In genomic region chr14:20696986-20697385, GRCm38 (mm10) we compare ENCODE assay signal across 8 mouse cellular contexts. TPM values are rescaled to one million over a fixed set of nuclear protein-coding genes. Genes with fewer than 3 reads are reported as not detected.
DNase-seq lines count a peak whose midpoint lies in the region; ATAC-seq and TF ChIP-seq lines count a peak whose summit lies in the region.

No protein-coding gene starts in this region.

- H3K27me3 ChIP-seq in kidney, adult 2 months (replicated peaks; ENCODE audit: control insufficient read depth, insufficient read depth, low read length) = no peaks in the 10 kb centered on the region
- H3K27me3 ChIP-seq in midbrain, embryonic 15.5 days (replicated peaks) = no peaks in the 10 kb centered on the region

- TF ChIP-seq CTCF in kidney, adult 2 months (conservative IDR thresholded peaks at IDR 0.05; ENCODE audit: insufficient read depth, insufficient read length, low read depth, low read length) = peak; percentile 55

- H3K4me2 ChIP-seq in midbrain, embryonic 15.5 days = peak overlapping the region; percentile 84

- WGBS in kidney, adult 2 months = 19% methylated on average over 1 of the region's 1 CpGs
- 9% methylated on average over 1 of the region's 1 CpGs for WGBS in midbrain, embryonic 15.5 days

- DNase-seq in ovary, postnatal 36 days (ENCODE audit: low spot score) = peak; percentile 40
- DNase-seq in ovary, adult 18-20 months (ENCODE audit: low spot score) = no peak
- DNase-seq in cerebellum, postnatal 25 days = peak; percentile 41 to 71
- DNase-seq in heart, adult 18-20 months = peak; percentile 60 to 69
- peak; percentile 53 for DNase-seq in kidney, adult 2 months
- DNase-seq in liver = peak; percentile 50
- no peak for DNase-seq in c-Kit-positive CD71-positive TER-119-positive erythroid progenitor cells, embryonic 14.5 days (ENCODE audit: low spot score)

- H3K9ac ChIP-seq in midbrain, embryonic 15.5 days = peak overlapping the region; percentile 73; the same call in 1 of the 2 replicates

- TF ChIP-seq POLR2A in kidney, adult 2 months (IDR thresholded peaks at IDR 0.05; ENCODE audit: low read depth, low read length) = no peak

- no peak overlapping the region for H3K27ac ChIP-seq in kidney, adult 2 months (ENCODE audit: insufficient read depth, low read depth, low read length)
- 0 out of 2 replicates have a peak overlapping the region, but pooled peaks have one; percentile 35 for H3K27ac ChIP-seq in midbrain, embryonic 15.5 days

- peaks cover 4% of the 10 kb centered on the region; the same call in 1 of the 2 replicates for H3K36me3 ChIP-seq in kidney, adult 2 months (ENCODE audit: control insufficient read depth, insufficient read depth, low read length)
- H3K36me3 ChIP-seq in midbrain, embryonic 15.5 days (replicated peaks) = peaks cover 18% of the 10 kb centered on the region

- no peak overlapping the region for H3K4me3 ChIP-seq in kidney, adult 2 months (ENCODE audit: insufficient read depth, low read depth, low read length)
- peak overlapping the region; percentile 70 for H3K4me3 ChIP-seq in midbrain, embryonic 15.5 days

- ATAC-seq in midbrain, embryonic 15.5 days (replicated peaks) = no peak

- H3K4me1 ChIP-seq in kidney, adult 2 months (ENCODE audit: control insufficient read depth, insufficient read depth, low read length) = peaks cover 18% of the 10 kb centered on the region; the same call in 1 of the 2 replicates
- peaks cover 68% of the 10 kb centered on the region for H3K4me1 ChIP-seq in midbrain, embryonic 15.5 days

- no peaks in the 10 kb centered on the region for H3K9me3 ChIP-seq in midbrain, embryonic 15.5 days

RNA-seq across cellular contexts. Expression of gene Fut11, which starts 2.2 kb away (rescaled TPM):
- 1 to 10 TPM; 4.6 to 6.1 TPM for total RNA-seq in heart, adult 18-20 months (2021)
- 7.9 and 11.2 TPM in 2 replicates for polyA plus RNA-seq in kidney, adult 2 months (2012; rRNA removed)
- 30.0 and 30.7 TPM in 2 replicates for polyA plus RNA-seq in midbrain, embryonic 15.5 days (2015; fragmentation: Nextera tagmentation; extraction: Ambion mirVana)

RNA-seq across cellular contexts. Expression of gene Chchd1, which starts 5.8 kb away (rescaled TPM):
- 100 to 1,000 TPM; 108 to 122 TPM for total RNA-seq in heart, adult 18-20 months (2021)
- 42.3 and 54.0 TPM in 2 replicates for polyA plus RNA-seq in kidney, adult 2 months (2012; rRNA removed)
- 153 and 165 TPM in 2 replicates for polyA plus RNA-seq in midbrain, embryonic 15.5 days (2015; fragmentation: Nextera tagmentation; extraction: Ambion mirVana)

RNA-seq across cellular contexts. Expression of gene Zswim8, which starts 10.4 kb away (rescaled TPM):
- 10 to 100 TPM; 28.5 to 36.0 TPM for total RNA-seq in heart, adult 18-20 months (2021)
- polyA plus RNA-seq in kidney, adult 2 months (2012; rRNA removed) = 136 and 167 TPM in 2 replicates
- polyA plus RNA-seq in midbrain, embryonic 15.5 days (2015; fragmentation: Nextera tagmentation; extraction: Ambion mirVana) = 56.5 and 57.8 TPM in 2 replicates

RNA-seq across cellular contexts. Expression of gene Sec24c, which starts 22.9 kb away (rescaled TPM):
- total RNA-seq in heart, adult 18-20 months (2021) = 10 to 100 TPM; 95.8 to 97.9 TPM
- polyA plus RNA-seq in kidney, adult 2 months (2012; rRNA removed) = 133 and 153 TPM in 2 replicates
- polyA plus RNA-seq in midbrain, embryonic 15.5 days (2015; fragmentation: Nextera tagmentation; extraction: Ambion mirVana) = 97.2 and 101 TPM in 2 replicates

RNA-seq across cellular contexts. Expression of gene Synpo2l, which starts 28.8 kb away (rescaled TPM):
- total RNA-seq in heart, adult 18-20 months (2021) = 10 to 100 TPM; 87.3 to 87.9 TPM
- polyA plus RNA-seq in kidney, adult 2 months (2012; rRNA removed) = 0.87 and 1.8 TPM in 2 replicates
- 0.14 and 0.23 TPM in 2 replicates for polyA plus RNA-seq in midbrain, embryonic 15.5 days (2015; fragmentation: Nextera tagmentation; extraction: Ambion mirVana)

Comparison
In these comparisons a context has a peak if more than half of its experiments do, and no peak if none do; other contexts are left out.
1. DNase-seq: peak in ovary, postnatal 36 days (single experiment), cerebellum, postnatal 25 days (2 of 2), heart, adult 18-20 months (2 of 2), kidney, adult 2 months (single experiment) and liver (single experiment); none in ovary, adult 18-20 months (single experiment) and c-Kit-positive CD71-positive TER-119-positive erythroid progenitor cells, embryonic 14.5 days (single experiment).